ENCODE assay signal across 23 mouse cellular contexts in genomic region chr2:150685389-150685788, GRCm38 (mm10). TPM values are rescaled to one million over a fixed set of nuclear protein-coding genes. Genes with fewer than 3 reads are reported as not detected.
"Had no signal": no experiment of that assay in that cellular context is flagged by ENCODE, and none has a peak within 500 bp of the region (broad histone marks: within the 10 kb centered on the region; RNA-seq: fewer than 3 reads in every experiment).

No protein-coding gene starts in this region.

- H3K9ac ChIP-seq: neural tube, embryonic 15.5 days; stomach, embryonic 15.5 days had no signal

- H3K9me3 ChIP-seq: neural tube, embryonic 15.5 days; stomach, embryonic 15.5 days had no signal

- H3K27ac ChIP-seq: neural tube, embryonic 15.5 days; stomach, embryonic 15.5 days; stomach, postnatal 0 days had no signal

- H3K36me3 ChIP-seq: neural tube, embryonic 15.5 days; stomach, embryonic 15.5 days had no signal

- H3K4me2 ChIP-seq: neural tube, embryonic 15.5 days; stomach, embryonic 15.5 days had no signal

- DNase-seq: retina, postnatal 1 day; right cerebral cortex, adult 18-20 months; right cerebral cortex, postnatal 14 days; right cerebral cortex, postnatal 25 days; right cerebral cortex, postnatal 4 days; spleen, adult 18-20 months; thymus, adult 18-20 months; thymus, adult 2 months; thymus, postnatal 14 days; thymus, postnatal 25 days; thymus, postnatal 36 days; thymus, postnatal 4 days had no signal

- H3K4me3 ChIP-seq: neural tube, embryonic 15.5 days; stomach, embryonic 15.5 days had no signal

RNA-seq across cellular contexts. Expression of gene Vsx1, which starts 3.8 kb away (rescaled TPM):
- total RNA-seq: neutrophil, adult 5-6 weeks had no signal
- polyA plus RNA-seq: small intestine, adult 2 months; spleen, adult 2 months; stomach, embryonic 14.5 days; stomach, embryonic 15.5 days; stomach, embryonic 16.5 days; stomach, postnatal 0 days; testis, adult 2 months; thymus, adult 2 months; thymus, postnatal 0 days; urinary bladder, adult 2 months had no signal
